Mouse (Mus musculus) CH12.LX (cell line): ENCODE measurements around the gene Mrps2. TPM values are rescaled to one million over a fixed set of nuclear protein-coding genes. Genes with fewer than 3 reads are reported as not detected.

Experiments used
- DNase-seq: peaks from one replicate; pipeline ENCODE4 v3.0.0-alpha.2; 2013; ENCODE audit errors: extremely low read depth
- H3K27ac ChIP-seq: 2 replicates; pipeline ENCODE4 v1.5.1; 2012; ENCODE audit warnings: low read depth, mild to moderate bottlenecking, control low read depth, moderate library complexity; ENCODE audit not compliant: insufficient read depth
- H3K27me3 ChIP-seq: replicated peaks from 2 replicates; pipeline ENCODE3; 2012; ENCODE audit warnings: inconsistent platforms
- H3K36me3 ChIP-seq, 2 experiments: replicated peaks in 1 of 2; 2 replicates each; pipeline versions ENCODE3 to v1.6.1; 2012; ENCODE audit warnings: inconsistent platforms in 1 of 2, low read length in 1 of 2, mild to moderate bottlenecking in 1 of 2, mixed read lengths in 1 of 2, moderate library complexity in 1 of 2; ENCODE audit not compliant: control insufficient read depth in 1 of 2, insufficient read depth in 1 of 2
- H3K4me1 ChIP-seq, 2 experiments: 2 replicates each; pipeline ENCODE4 v1.6.1; 2012; ENCODE audit warnings: inconsistent platforms in 1 of 2, moderate library complexity in 1 of 2; ENCODE audit not compliant: insufficient read depth in 2 of 2, control insufficient read depth in 1 of 2
- H3K4me2 ChIP-seq: 2 replicates; pipeline ENCODE4 v1.6.1; 2012; ENCODE audit warnings: low read depth, mild to moderate bottlenecking, control low read depth; ENCODE audit not compliant: poor library complexity, insufficient read depth, severe bottlenecking
- H3K4me3 ChIP-seq, 3 experiments: fragments of 150-350 bp in 1 of 3; sonication (generic) in 1 of 3; replicated peaks in 1 of 3; 2 replicates each; pipeline versions ENCODE3 to v1.5.1; 2011 to 2012; ENCODE audit warnings: low read depth in 2 of 3, low read length in 2 of 3, mild to moderate bottlenecking in 2 of 3, moderate library complexity in 2 of 3, control low read depth in 1 of 3, improper control_type of control experiment in 1 of 3, inconsistent platforms in 1 of 3, mixed read lengths in 1 of 3; ENCODE audit not compliant: poor library complexity in 1 of 3
- H3K79me2 ChIP-seq: replicated peaks from 2 replicates; pipeline ENCODE4 v1.6.1; 2012; ENCODE audit warnings: mild to moderate bottlenecking, moderate library complexity; ENCODE audit not compliant: control insufficient read depth, poor library complexity, insufficient read depth, severe bottlenecking; ENCODE audit errors: extremely low read depth
- H3K9ac ChIP-seq: 2 replicates; pipeline ENCODE4 v1.6.1; 2012; ENCODE audit warnings: low read depth, mild to moderate bottlenecking, control low read depth, moderate library complexity; ENCODE audit not compliant: insufficient read depth
- H3K9me3 ChIP-seq: replicated peaks from 2 replicates; pipeline ENCODE3; 2012; ENCODE audit warnings: low read length, inconsistent platforms, mixed read lengths
- BHLHE40 ChIP-seq: IDR thresholded peaks from 2 replicates; pipeline ENCODE4 v1.6.1; 2011; ENCODE audit warnings: mild to moderate bottlenecking, low read depth, low read length, improper control_type of control experiment
- CHD2 ChIP-seq: IDR thresholded peaks from 2 replicates; pipeline ENCODE4 v1.6.1; 2011; ENCODE audit warnings: low read length, improper control_type of control experiment
- CTCF ChIP-seq, 2 experiments: IDR thresholded peaks in 1 of 2; conservative IDR thresholded peaks in 1 of 2; 2 replicates each; pipeline ENCODE4 v1.5.1; 2011 to 2012; ENCODE audit warnings: low read depth in 2 of 2, low read length in 2 of 2, improper control_type of control experiment in 1 of 2, inconsistent platforms in 1 of 2, mild to moderate bottlenecking in 1 of 2, moderate library complexity in 1 of 2
- E2F4 ChIP-seq: IDR thresholded peaks from 2 replicates; pipeline ENCODE4 v1.6.1; 2011; ENCODE audit warnings: low read depth, low read length, improper control_type of control experiment; ENCODE audit not compliant: insufficient replicate concordance
- ELF1 ChIP-seq: IDR thresholded peaks from 2 replicates; pipeline ENCODE4 v1.6.1; 2014; ENCODE audit warnings: low read depth, mild to moderate bottlenecking, inconsistent platforms, low read length, improper control_type of control experiment
- EP300 ChIP-seq: IDR thresholded peaks from 2 replicates; pipeline ENCODE4 v1.6.1; 2011; ENCODE audit warnings: low read length, improper control_type of control experiment
- GABPA ChIP-seq: IDR thresholded peaks from 2 replicates; pipeline ENCODE4 v1.6.1; 2012; ENCODE audit warnings: low read depth, low read length, improper control_type of control experiment, inconsistent platforms; ENCODE audit not compliant: insufficient replicate concordance
- JUN ChIP-seq: IDR thresholded peaks from 2 replicates; pipeline ENCODE4 v1.6.1; 2011; ENCODE audit warnings: low read depth, mild to moderate bottlenecking, low read length, improper control_type of control experiment, moderate library complexity; ENCODE audit not compliant: insufficient read depth
- JUND ChIP-seq: conservative IDR thresholded peaks from 2 replicates; pipeline ENCODE4 v1.6.1; 2011; ENCODE audit warnings: low read depth, low read length, improper control_type of control experiment
- KAT2A ChIP-seq: IDR thresholded peaks from 2 replicates; pipeline ENCODE4 v1.6.1; 2012; ENCODE audit warnings: low read length, improper control_type of control experiment, inconsistent platforms; ENCODE audit not compliant: insufficient replicate concordance
- MAFK ChIP-seq: IDR thresholded peaks from 2 replicates; pipeline ENCODE4 v1.6.1; 2011; ENCODE audit warnings: low read length, improper control_type of control experiment; ENCODE audit not compliant: insufficient replicate concordance
- MEF2A ChIP-seq: IDR thresholded peaks from 2 replicates; pipeline ENCODE4 v1.6.1; 2014; ENCODE audit warnings: low read depth, mild to moderate bottlenecking, inconsistent platforms, low read length, improper control_type of control experiment, borderline replicate concordance
- MYC ChIP-seq: IDR thresholded peaks from 2 replicates; pipeline ENCODE4 v1.6.1; 2011; ENCODE audit warnings: low read depth, mild to moderate bottlenecking, improper control_type of control experiment, low read length
- NELFE ChIP-seq: IDR thresholded peaks from 2 replicates; pipeline ENCODE4 v1.6.1; 2011; ENCODE audit warnings: low read depth, low read length, improper control_type of control experiment
- NRF1 ChIP-seq: IDR thresholded peaks from 2 replicates; pipeline ENCODE4 v1.6.1; 2014; ENCODE audit warnings: low read depth, mild to moderate bottlenecking, inconsistent platforms, low read length, improper control_type of control experiment, moderate library complexity
- PAX5 ChIP-seq: IDR thresholded peaks from 2 replicates; pipeline ENCODE4 v1.6.1; 2012; ENCODE audit warnings: low read length, inconsistent platforms, mixed read lengths
- RCOR1 ChIP-seq: conservative IDR thresholded peaks from 2 replicates; pipeline ENCODE4 v1.6.1; 2012; ENCODE audit warnings: low read depth, mild to moderate bottlenecking, inconsistent platforms, low read length, improper control_type of control experiment
- SIN3A ChIP-seq: IDR thresholded peaks from 2 replicates; pipeline ENCODE4 v1.6.1; 2012; ENCODE audit warnings: low read length, improper control_type of control experiment, inconsistent platforms
- SMC3 ChIP-seq: IDR thresholded peaks from 2 replicates; pipeline ENCODE4 v1.6.1; 2011; ENCODE audit warnings: low read depth, low read length, improper control_type of control experiment
- TCF12 ChIP-seq: IDR thresholded peaks from 2 replicates; pipeline ENCODE4 v1.6.1; 2014; ENCODE audit warnings: low read depth, mild to moderate bottlenecking, inconsistent platforms, low read length, improper control_type of control experiment
- UBTF ChIP-seq: IDR thresholded peaks from 2 replicates; pipeline ENCODE4 v1.6.1; 2012; ENCODE audit warnings: low read depth, mild to moderate bottlenecking, inconsistent platforms, low read length, improper control_type of control experiment, moderate library complexity
- ZC3H11A ChIP-seq: IDR thresholded peaks from 2 replicates; pipeline ENCODE4 v1.6.1; 2012; ENCODE audit warnings: low read depth, mild to moderate bottlenecking, inconsistent platforms, low read length, improper control_type of control experiment
- ZNF384 ChIP-seq: IDR thresholded peaks from 2 replicates; pipeline ENCODE4 v1.6.1; 2012; ENCODE audit warnings: low read depth, low read length, improper control_type of control experiment, inconsistent platforms
- dilution Hi-C: fragments of 300-500 bp; cut with MboI; formaldehyde crosslinking; loops from 2 replicates; pipeline ENCODE4 v1.14.3; 2020; ENCODE audit warnings: low sequenced_read_pairs; ENCODE audit not compliant: extremely low pct_unique_long_range_greater_than_20kb, extremely low pct_ligation_motif_present
- in situ Hi-C: fragments of 300-500 bp; cut with MboI; formaldehyde crosslinking; loops from 3 replicates; pipeline ENCODE4 v1.14.3; 2019; ENCODE audit warnings: low sequenced_read_pairs, low pct_ligation_motif_present, low pct_unique_long_range_greater_than_20kb, mixed read lengths
- polyA plus RNA-seq: library from polyadenylated mRNA; unstranded; fragments of >175 nt; gene quantifications from 2 replicates; pipeline ENCODE4 v1.2.1, GENCODE M21; 2012; ENCODE audit warnings: low read depth; ENCODE audit not compliant: insufficient read length
- total RNA-seq, 2 experiments: library from RNA; depleted of rRNA; stranded (reverse); fragments of 300-350 nt in 1 of 2; fragments of >200 nt in 1 of 2; gene quantifications; 2 replicates each; pipeline ENCODE4 v1.2.3; 2012 to 2014

Mrps2 gene
- total and polyA plus RNA-seq, 3 experiments: 21.3 to 78.5 (median 46.6) TPM

GRCm38 (mm10) chr2:28432811-28433210 lies 35.1 kb upstream of the Mrps2 start:
- no peak overlapping the region for H3K4me3 ChIP-seq
- H3K36me3 ChIP-seq: no peaks in the 10 kb centered on the region
- H3K27ac ChIP-seq: no peak overlapping the region
- H3K4me2 ChIP-seq: no peak overlapping the region
- H3K27me3 ChIP-seq: peaks cover 41% of the 10 kb centered on the region
- dilution Hi-C loops (no loop called here), in situ Hi-C loops (no loop called here)
- no peaks in the 10 kb centered on the region for H3K4me1 ChIP-seq
- TF ChIP-seq UBTF: no peak
- TF ChIP-seq ZC3H11A: no peak
- TF ChIP-seq SIN3A: no peak
- TF ChIP-seq PAX5: no peak
- TF ChIP-seq SMC3: no peak
- TF ChIP-seq KAT2A: no peak
- no peak for TF ChIP-seq CHD2
- TF ChIP-seq NELFE: no peak
- TF ChIP-seq JUND: no peak
- no peak for TF ChIP-seq TCF12
- TF ChIP-seq EP300: no peak
- no peak for TF ChIP-seq E2F4
- TF ChIP-seq GABPA: no peak
- no peak for TF ChIP-seq BHLHE40
- TF ChIP-seq MEF2A: no peak
- no peak for TF ChIP-seq JUN
- no peak for TF ChIP-seq RCOR1
- no peak for TF ChIP-seq CTCF (conservative IDR thresholded peaks at IDR 0.05 in 1 of 2, IDR thresholded peaks at IDR 0.05 in 1 of 2; ENCODE audit: low read depth in 2 of 2, low read length in 2 of 2)
- TF ChIP-seq NRF1: no peak
- H3K79me2 ChIP-seq: no peaks in the 10 kb centered on the region
- peaks cover 22% of the 10 kb centered on the region for H3K9me3 ChIP-seq
- DNase-seq: no peak
- no peak overlapping the region for H3K9ac ChIP-seq

GRCm38 (mm10) chr2:28433512-28433911 lies 34.4 kb upstream of the Mrps2 start:
- TF ChIP-seq SMC3 (no peak), JUND (no peak), ELF1 (no peak), MYC (no peak), MAFK (no peak), ZNF384 (no peak), RCOR1 (no peak), UBTF (no peak), PAX5 (no peak)
- TF ChIP-seq, all 38 proteins: peak for 0
- H3K79me2 ChIP-seq: no peaks in the 10 kb centered on the region
- no peak overlapping the region for H3K4me2 ChIP-seq
- no peak overlapping the region for H3K27ac ChIP-seq
- H3K4me1 ChIP-seq: no peaks in the 10 kb centered on the region
- no peak overlapping the region for H3K9ac ChIP-seq
- DNase-seq: no peak
- peaks cover 22% of the 10 kb centered on the region for H3K9me3 ChIP-seq
- H3K27me3 ChIP-seq: peaks cover 42% of the 10 kb centered on the region
- in situ Hi-C loops (no loop called here), dilution Hi-C loops (no loop called here)
- no peaks in the 10 kb centered on the region for H3K36me3 ChIP-seq
- no peak overlapping the region for H3K4me3 ChIP-seq
